Mouse (Mus musculus) embryonic fibroblast, embryonic 13.5 days (primary cell): ENCODE data around the gene Jph4. TPM values are rescaled to one million over a fixed set of nuclear protein-coding genes. Genes with fewer than 3 reads are reported as not detected.

Experiments used
- H3K27ac ChIP-seq: 2 replicates; pipeline ENCODE4 v1.5.1; 2012; ENCODE audit warnings: low read length, control low read depth, inconsistent platforms; ENCODE audit not compliant: insufficient read depth
- H3K4me1 ChIP-seq: 2 replicates; pipeline ENCODE4 v1.6.1; 2011; ENCODE audit warnings: low read length; ENCODE audit not compliant: control insufficient read depth, insufficient read depth
- H3K4me3 ChIP-seq: 2 replicates; pipeline ENCODE4 v1.5.1; 2011; ENCODE audit warnings: mild to moderate bottlenecking, control low read depth, low read length; ENCODE audit not compliant: insufficient read depth
- CTCF ChIP-seq: IDR thresholded peaks from 2 replicates; pipeline ENCODE4 v1.5.1; 2011; ENCODE audit warnings: mild to moderate bottlenecking, control low read depth, low read length, moderate library complexity, borderline replicate concordance; ENCODE audit not compliant: insufficient read depth
- POLR2A ChIP-seq: IDR thresholded peaks from 2 replicates; pipeline ENCODE4 v1.6.1; 2011; ENCODE audit warnings: low read depth, mild to moderate bottlenecking, control low read depth, low read length, moderate library complexity
- polyA plus RNA-seq: library from polyadenylated mRNA; stranded (reverse); fragments of >200 nt; gene quantifications from 2 replicates; pipeline ENCODE4 v1.2.4, GENCODE M21; 2011; ENCODE audit warnings: low read depth; ENCODE audit not compliant: missing spikeins, insufficient read length

Gene Jph4
- polyA plus RNA-seq, 1 experiment = 1.6 TPM

DNA sequence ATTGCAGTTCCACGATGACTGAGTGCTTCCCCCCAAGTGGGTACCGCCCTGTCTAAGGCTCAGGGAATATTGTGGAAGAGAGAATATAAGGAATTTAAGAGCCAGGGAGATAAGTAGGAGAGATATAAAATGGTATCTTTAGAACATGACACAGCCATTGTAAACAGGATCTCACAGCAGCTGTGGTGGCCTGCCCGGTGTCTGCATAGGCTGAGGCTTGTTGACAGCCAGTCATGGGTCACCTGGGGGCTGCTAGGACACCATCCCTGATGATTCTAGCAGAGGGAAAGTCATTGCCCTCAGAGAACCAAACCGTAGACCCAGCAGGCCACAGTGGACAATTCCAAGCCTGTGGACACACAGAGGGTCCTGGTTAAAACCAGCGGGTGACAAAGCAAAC, 34.2 kb upstream of the Jph4 start:
- no peak overlapping the region for H3K27ac ChIP-seq
- TF ChIP-seq CTCF = no peak
- no peak for TF ChIP-seq POLR2A
- no peak overlapping the region for H3K4me3 ChIP-seq
- H3K4me1 ChIP-seq = no peaks in the 10 kb centered on the region

DNA sequence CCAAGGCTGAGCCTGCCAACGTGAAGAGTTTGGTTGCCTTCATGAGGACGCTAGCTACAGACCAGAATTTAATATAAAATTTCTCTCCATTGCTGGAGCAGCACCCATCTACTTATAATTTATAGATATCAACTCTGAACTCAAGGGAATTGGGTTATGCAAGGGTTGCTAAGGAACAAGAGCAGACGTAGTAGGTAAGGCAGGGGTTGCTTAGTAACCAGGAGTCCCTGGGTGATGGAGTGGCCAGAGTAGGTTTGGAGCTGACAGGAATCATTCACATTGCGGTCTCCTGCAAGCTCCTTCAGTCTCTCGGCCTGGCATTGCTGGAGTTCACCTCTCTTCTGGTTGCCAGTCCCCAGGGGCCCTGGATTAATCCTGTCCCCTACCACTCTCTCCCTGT, 32.3 kb upstream of the Jph4 start:
- no peak for TF ChIP-seq CTCF
- no peak for TF ChIP-seq POLR2A
- no peak overlapping the region for H3K27ac ChIP-seq
- H3K4me3 ChIP-seq = no peak overlapping the region
- no peaks in the 10 kb centered on the region for H3K4me1 ChIP-seq

DNA sequence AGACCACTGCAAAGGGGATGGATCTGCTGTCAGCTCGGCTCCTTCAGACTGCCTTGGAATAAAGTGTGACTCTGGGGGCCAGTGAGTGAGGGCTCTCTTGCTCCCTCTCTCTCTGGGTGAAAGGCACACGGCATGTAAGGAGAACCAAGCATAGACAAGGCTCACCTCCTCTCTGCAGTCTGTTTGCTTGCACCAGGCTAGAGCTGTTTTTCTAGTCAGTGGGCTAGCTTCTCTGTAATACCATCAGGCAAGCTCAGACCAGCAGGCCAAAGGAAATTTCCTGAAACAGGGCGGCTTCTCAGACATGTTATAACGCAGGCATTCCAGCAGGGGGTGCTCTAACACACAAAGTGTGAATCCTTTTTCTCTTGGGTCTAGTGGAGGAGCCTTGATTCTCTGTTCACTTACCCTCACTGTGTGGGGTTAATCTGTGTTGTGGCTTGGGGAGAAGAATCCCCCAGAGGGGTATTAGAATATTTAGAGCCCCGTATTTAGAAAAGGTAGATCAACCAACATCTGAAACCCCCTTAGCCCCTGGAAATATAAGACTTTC, 31.7 kb upstream of the Jph4 start:
- Histone ChIP-seq H3K27ac (no peak overlapping the region), H3K4me1 (no peaks in the 10 kb centered on the region)
- no peak for TF ChIP-seq CTCF
- TF ChIP-seq POLR2A = no peak

DNA sequence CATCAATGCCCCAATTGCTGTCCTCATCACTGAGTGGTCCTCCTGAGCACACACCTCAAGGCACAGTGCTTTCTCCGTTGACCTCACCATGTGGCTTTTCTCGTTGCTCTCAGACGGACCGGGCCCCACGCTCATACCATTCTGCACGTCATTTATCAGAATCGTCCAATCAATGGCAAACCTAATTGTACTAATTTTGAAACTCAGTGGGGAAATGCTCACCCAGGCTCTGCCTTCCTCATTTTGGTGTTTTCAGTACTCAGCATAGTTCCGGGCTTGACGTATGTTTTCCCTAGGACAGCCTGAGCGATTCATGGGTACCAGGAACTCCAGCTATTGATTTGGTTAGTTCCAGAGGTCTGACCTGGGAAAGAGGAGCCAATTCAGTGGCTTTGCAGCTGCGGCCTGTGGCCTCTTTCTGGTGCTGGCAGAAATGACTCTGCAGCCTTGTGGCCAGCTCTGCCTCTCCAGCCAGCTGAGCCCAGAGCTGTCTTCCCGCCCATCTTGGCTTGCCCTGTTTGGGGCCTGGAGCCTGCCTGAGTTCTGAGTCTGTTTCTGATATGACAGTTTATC, 30.2 kb upstream of the Jph4 start:
- TF ChIP-seq POLR2A (no peak), CTCF (no peak)
- no peak overlapping the region for H3K27ac ChIP-seq
- no peak overlapping the region for H3K4me3 ChIP-seq
- no peaks in the 10 kb centered on the region for H3K4me1 ChIP-seq

More for the DNA sequence above, 31.7 kb upstream of the Jph4 start:
- no peak overlapping the region for H3K4me3 ChIP-seq

DNA sequence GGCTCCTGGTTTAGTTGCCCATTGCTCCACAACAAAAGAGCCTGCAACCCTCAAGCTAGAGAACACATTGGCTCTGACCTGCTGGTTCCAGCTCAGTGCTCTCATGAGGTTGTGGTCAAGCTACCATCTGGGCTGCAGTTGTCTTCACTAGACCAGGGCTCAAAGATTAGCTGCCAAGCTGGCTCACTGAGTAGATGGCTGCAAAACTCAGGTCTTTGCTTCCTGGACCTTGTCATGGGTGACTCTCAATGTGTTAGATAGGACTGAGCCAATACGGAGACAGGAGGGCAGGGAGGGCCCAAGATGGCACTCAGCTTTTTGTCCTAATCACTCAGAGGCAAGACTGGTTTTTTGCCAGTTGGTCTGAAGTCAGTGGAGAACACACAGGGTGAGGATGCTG, 29.6 kb upstream of the Jph4 start:
- TF ChIP-seq CTCF (no peak), POLR2A (no peak)
- no peaks in the 10 kb centered on the region for H3K4me1 ChIP-seq
- no peak overlapping the region for H3K4me3 ChIP-seq
- H3K27ac ChIP-seq = no peak overlapping the region

DNA sequence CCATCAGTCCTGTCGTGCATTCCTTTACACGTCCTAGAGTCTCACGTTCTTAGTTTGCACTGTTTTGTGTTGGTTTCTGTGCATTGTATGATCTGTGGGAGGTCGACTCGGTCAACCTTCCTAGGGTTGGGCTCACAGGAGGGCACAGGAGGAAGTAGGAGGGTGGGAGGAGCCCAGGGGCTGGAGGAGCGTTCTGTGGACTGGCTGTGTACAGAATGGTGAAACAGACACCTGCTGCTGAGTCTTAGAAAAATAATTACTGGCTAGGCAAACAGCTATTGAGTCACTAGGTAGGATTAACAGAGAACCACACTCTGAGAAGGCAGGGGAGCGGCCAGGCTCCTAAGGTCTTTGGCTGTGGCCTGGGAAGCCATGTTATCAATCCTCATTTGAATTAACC, 22.6 kb upstream of the Jph4 start:
- TF ChIP-seq CTCF (no peak), POLR2A (no peak)
- Histone ChIP-seq H3K27ac (no peak overlapping the region), H3K4me1 (no peaks in the 10 kb centered on the region), H3K4me3 (no peak overlapping the region)

DNA sequence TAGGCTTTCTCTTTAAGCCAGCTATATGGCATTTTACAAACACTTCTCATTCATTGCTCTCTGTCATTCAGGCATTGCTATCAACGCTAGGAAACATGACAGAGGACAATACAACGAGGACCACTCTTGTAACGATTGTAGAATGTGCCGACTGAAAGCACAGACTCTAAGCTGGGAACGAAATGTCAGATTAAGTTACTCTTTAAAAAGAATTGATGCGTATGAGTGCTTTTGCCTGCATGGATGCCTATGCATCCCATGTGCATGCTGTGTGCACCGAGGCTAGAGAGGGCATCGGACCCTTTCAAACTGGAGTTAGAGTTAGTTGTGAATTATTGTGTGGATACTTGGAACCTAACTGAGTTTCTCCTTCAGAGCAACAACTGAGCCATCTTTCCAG, 18.9 kb upstream of the Jph4 start:
- TF ChIP-seq CTCF (no peak), POLR2A (no peak)
- Histone ChIP-seq H3K4me1 (no peaks in the 10 kb centered on the region), H3K4me3 (no peak overlapping the region), H3K27ac (no peak overlapping the region)

DNA sequence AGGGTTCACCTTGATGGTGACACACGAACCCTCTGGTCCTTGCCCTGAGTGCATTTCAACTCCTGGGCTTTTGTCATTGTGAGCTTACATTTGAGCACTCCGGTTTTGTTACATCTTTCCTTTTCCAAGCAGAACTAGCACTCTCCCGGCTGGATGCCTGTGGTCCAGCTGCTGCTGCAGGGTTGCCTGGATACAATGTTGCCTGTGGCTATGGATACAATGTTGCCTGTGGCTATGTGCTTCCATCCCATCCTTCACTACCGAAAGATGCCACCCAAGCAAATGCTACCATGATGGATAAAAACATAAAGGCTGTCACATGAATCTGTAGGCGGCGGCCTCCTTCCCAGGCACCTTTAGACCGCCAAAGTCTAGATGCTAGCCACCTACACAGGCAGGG, 9.8 kb upstream of the Jph4 start:
- H3K4me3 ChIP-seq = no peak overlapping the region
- H3K4me1 ChIP-seq = no peaks in the 10 kb centered on the region
- TF ChIP-seq CTCF = no peak
- no peak for TF ChIP-seq POLR2A
- no peak overlapping the region for H3K27ac ChIP-seq

DNA sequence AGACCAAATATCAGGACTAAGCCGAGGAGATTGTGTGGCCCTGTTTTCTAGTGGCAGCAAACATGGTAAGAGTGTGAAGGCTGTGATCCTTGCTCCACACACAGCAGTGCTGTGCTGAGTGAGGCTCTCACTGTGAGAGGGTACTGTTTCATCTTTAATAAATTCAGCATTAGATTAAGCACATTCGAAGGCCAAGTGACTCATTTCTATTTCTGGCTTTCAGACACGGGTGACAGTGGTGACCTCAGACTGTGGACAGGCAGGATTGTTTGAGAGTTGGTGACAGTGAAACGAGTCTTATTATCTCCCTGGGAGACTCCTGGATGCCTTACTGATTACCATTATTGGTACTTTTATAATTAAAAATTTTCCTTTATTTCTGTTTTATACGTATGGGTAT, 9.0 kb upstream of the Jph4 start:
- no peaks in the 10 kb centered on the region for H3K4me1 ChIP-seq
- TF ChIP-seq CTCF (no peak), POLR2A (no peak)
- no peak overlapping the region for H3K27ac ChIP-seq
- no peak overlapping the region for H3K4me3 ChIP-seq

DNA sequence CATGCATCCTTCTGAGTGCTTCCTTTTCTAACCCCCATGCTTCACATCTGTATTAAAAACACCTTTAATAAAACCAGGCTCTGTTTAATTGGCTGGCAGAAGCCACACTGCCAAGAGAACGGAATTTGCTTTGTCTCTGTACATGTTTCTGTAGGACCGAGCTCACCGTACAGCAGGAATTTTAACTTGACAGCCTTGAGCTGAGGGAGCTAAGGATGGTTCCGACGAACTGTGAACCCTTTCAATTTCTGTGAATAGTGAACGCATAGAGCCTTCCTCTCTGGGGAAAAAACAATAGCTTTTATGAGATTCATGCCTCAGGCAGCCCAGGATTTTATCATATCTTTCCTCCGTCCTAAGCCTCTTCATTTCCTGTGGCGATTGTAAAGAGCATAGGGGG, 5.6 kb upstream of the Jph4 start:
- Histone ChIP-seq H3K27ac (no peak overlapping the region), H3K4me1 (no peaks in the 10 kb centered on the region), H3K4me3 (no peak overlapping the region)
- TF ChIP-seq POLR2A = no peak
- TF ChIP-seq CTCF = no peak
